Mouse (Mus musculus) neural tube, embryonic 12.5 days (tissue): ENCODE data around the gene Plxnc1. TPM values are rescaled to one million over a fixed set of nuclear protein-coding genes. Genes with fewer than 3 reads are reported as not detected.
A peak's percentile ranks its signal among the peaks of the same experiment; 100 is the strongest.

Experiments
- ATAC-seq: fragments of 200-750 bp; cut with Nextera tagmentation; 2 replicates; pipeline ENCODE4 v1.8.0; 2017; ENCODE audit warnings: low read depth, mild to moderate bottlenecking, moderate TSS enrichment, moderate library complexity; ENCODE audit not compliant: low FRiP score
- H3K27ac ChIP-seq: fragments of 300-500 bp; sonication (generic); 2 replicates; pipeline ENCODE4 v1.5.1; 2016
- H3K27me3 ChIP-seq: fragments of 300-500 bp; sonication (generic); replicated peaks from 2 replicates; pipeline ENCODE4 v1.6.1; 2016; ENCODE audit warnings: mild to moderate bottlenecking
- H3K36me3 ChIP-seq: fragments of 300-500 bp; sonication (generic); 2 replicates; pipeline ENCODE4 v1.6.1; 2016; ENCODE audit warnings: mild to moderate bottlenecking
- H3K4me1 ChIP-seq: fragments of 300-500 bp; sonication (generic); 2 replicates; pipeline ENCODE4 v1.6.1; 2016
- H3K4me2 ChIP-seq: fragments of 300-500 bp; sonication (generic); replicated peaks from 2 replicates; pipeline ENCODE4 v1.6.1; 2016; ENCODE audit warnings: mild to moderate bottlenecking
- H3K4me3 ChIP-seq: fragments of 300-500 bp; sonication (generic); 2 replicates; pipeline ENCODE4 v1.5.1; 2016
- H3K9ac ChIP-seq: fragments of 300-500 bp; sonication (generic); 2 replicates; pipeline ENCODE4 v1.6.1; 2016; ENCODE audit warnings: mild to moderate bottlenecking
- H3K9me3 ChIP-seq: fragments of 300-500 bp; sonication (generic); 2 replicates; pipeline ENCODE4 v1.6.1; 2016; ENCODE audit warnings: mild to moderate bottlenecking
- WGBS: fragments of 180-500 bp; shearing (Covaris S2); methylation state at CpG from one replicate; pipeline ENCODE4 v1.1.7; 2016; 5-methylcytosine and 5-hydroxymethylcytosine counted together
- polyA plus RNA-seq: library from polyadenylated mRNA; unstranded; fragments of >200 nt; fragmentation: Nextera tagmentation; extraction: Ambion mirVana; gene quantifications from 2 replicates; pipeline ENCODE4 v1.2.1, GENCODE M21; 2016

Plxnc1 gene
- polyA plus RNA-seq, result 5.7 and 6.0 TPM in 2 replicates

DNA sequence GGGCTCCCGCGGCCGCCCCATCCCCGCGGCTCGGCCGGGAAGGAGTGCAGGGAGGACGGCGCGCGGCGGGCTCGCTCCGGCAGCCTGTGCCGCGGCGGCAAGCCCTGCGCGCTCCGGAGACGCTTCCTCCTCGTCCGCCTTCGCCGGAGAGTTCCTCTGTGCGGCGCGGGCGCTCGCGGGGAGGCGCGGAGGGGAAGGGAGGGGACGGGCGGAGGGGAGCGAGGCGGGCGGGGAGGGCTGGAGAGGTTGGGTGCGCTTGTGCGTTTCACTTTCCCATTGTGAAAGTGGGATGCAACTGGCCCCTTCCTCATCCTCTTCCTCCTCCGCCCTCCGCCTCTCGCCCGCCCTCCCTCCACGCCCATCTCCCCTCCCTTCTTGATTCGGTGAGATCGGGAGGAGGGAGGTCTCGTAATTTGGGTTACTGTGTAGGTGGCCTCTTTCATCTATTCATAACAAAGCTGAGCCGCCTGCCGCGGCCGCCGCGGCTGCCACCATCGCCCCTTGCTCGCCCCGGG, at the start of gene Plxnc1:
TSS of gene Plxnc1 (minus strand) at position 145 of the 515 bp plus-strand sequence.
- WGBS, result under 1% methylated on average over 40 of the region's 57 CpGs
- H3K27ac ChIP-seq, result peak within 1 kb of the TSS; percentile 93
- H3K36me3 ChIP-seq, result no peaks in the 10 kb centered on the region
- peak within 1 kb of the TSS; percentile 78 for H3K4me3 ChIP-seq
- H3K4me1 ChIP-seq, result peaks cover 43% of the 10 kb centered on the region
- H3K9ac ChIP-seq, result peak within 1 kb of the TSS; percentile 82
- peak; percentile 62 for ATAC-seq
- H3K4me2 ChIP-seq, result peak within 1 kb of the TSS; percentile 93
- peaks cover 42% of the 10 kb centered on the region for H3K27me3 ChIP-seq
- H3K9me3 ChIP-seq, result no peaks in the 10 kb centered on the region

DNA sequence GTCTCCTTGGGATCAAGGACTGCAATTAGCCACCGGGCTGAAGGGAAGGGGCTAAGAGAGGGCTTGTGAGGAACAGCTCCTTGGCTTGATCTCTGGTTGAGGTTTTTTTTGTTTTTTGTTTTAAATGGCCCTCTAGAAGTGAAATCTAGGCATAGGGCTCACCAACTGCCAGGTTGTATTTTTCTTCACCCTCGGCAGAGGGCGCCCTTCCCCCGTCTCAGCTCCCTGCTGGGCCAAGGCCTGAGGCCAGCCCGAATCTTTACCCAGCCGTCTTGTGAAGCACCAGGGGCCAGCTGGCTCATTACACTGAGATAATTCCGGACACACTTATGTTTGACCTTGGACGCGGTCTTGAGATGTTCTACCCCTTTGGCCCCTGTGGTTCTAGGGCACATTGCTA, 47.5 kb upstream of the Plxnc1 start:
- Histone ChIP-seq H3K9me3 (no peaks in the 10 kb centered on the region), H3K9ac (no peak overlapping the region), H3K36me3 (no peaks in the 10 kb centered on the region), H3K4me3 (no peak overlapping the region), H3K27ac (no peak overlapping the region), H3K4me2 (peak overlapping the region; percentile 52), H3K27me3 (no peaks in the 10 kb centered on the region), H3K4me1 (0 out of 2 replicates have a peak, but pooled peaks cover 3% of the 10 kb centered on the region)
- WGBS, result 9% methylated on average over 9 of the region's 9 CpGs
- peak; percentile 71 for ATAC-seq

DNA sequence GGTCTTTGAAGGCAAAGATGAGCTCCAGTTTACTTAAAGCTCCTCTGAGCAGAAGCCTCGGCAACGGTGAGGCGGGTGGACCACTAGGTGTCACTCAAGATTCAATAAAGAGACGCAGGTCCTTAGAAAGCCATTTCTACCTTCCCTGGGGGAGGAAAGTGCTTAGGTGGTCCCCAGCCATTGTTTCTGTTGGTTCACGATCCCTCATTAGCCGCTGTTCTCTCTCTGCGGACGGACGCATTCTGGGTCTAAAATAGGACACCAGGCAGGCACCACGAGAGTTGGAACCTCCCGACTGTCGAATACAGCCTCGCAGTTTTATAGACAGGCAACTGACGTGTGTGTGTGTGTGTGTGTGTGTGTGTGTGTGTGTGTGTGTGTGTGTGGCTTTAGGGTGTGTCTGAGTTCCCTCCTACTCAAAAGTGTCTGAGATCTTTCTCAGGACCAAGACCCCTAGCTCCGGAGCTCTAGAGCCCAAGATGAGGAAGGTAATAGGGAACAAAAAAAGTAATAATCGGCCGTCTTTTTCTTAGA, 47.0 kb upstream of the Plxnc1 start:
- ATAC-seq, result peak; percentile 59
- Histone ChIP-seq H3K4me2 (peak overlapping the region; percentile 52), H3K4me3 (no peak overlapping the region), H3K27ac (no peak overlapping the region), H3K36me3 (no peaks in the 10 kb centered on the region), H3K4me1 (0 out of 2 replicates have a peak, but pooled peaks cover 3% of the 10 kb centered on the region), H3K27me3 (no peaks in the 10 kb centered on the region), H3K9ac (no peak overlapping the region), H3K9me3 (no peaks in the 10 kb centered on the region)
- WGBS, result 14% methylated on average over 17 of the region's 17 CpGs

DNA sequence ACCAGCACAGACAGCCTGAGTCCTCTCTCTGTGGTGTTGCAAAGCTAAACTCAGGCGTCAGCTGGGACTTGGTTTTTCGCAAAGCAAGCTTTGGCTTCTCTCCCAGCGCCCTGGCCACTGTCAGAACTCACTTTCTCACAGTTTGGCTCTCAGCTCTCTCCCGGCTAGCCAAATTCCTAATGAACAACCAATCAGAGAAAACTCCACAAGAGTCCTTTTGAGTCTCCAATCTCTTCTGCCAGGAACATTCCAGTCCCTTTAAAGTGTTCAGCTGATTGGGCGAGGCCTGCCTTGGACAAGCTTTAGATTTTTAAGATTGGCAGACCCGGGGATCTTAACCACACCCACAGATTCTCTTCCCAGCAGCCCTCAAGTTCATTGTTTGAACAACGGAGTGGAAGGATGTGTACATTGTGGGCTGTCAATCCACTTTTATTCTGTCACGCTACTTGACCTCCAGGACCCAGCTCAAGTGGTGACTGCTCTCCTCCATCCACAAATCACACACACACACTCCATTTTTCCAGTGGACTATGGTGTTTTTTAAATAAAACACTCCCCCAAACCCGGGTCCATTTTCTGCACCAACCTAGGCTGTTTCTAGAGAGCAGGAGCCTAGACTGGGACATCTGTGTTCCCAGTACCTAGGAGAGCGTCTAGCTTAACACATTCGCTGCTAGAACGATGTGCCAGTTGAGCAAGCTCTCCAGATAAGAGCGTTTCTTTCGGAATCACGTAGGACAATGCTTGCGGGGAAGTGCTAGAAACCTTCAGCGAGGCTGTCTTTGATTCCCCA, 46.3 kb upstream of the Plxnc1 start:
- Histone ChIP-seq H3K27me3 (no peaks in the 10 kb centered on the region), H3K4me3 (no peak overlapping the region), H3K4me1 (0 out of 2 replicates have a peak, but pooled peaks cover 3% of the 10 kb centered on the region), H3K9me3 (no peaks in the 10 kb centered on the region), H3K27ac (no peak overlapping the region), H3K9ac (no peak overlapping the region), H3K36me3 (no peaks in the 10 kb centered on the region), H3K4me2 (peak overlapping the region; percentile 52)
- WGBS, result 24% methylated on average over 17 of the region's 17 CpGs
- peak; percentile 19; the same call in 1 of the 2 replicates for ATAC-seq

DNA sequence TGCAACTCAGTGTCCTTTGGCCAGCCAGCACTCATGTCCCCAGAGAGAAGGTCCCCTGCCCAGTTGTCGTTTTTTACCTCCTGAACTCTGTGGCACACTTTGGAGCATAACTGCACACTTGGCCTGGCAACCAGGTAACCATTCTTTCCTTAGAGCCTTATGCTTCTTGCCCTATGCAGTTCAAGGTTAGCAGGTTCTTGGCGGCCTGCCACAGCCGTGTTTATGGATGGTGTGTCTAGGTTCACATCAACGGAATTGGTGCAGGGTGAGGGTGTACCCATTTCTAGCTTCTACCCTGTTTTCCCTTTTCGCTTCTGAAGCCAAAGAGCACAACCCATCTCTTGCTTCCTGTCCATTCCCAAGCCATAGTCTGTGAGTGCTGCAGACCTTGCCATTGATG, 44.7 kb upstream of the Plxnc1 start:
- H3K4me2 ChIP-seq, result no peak overlapping the region
- 85% methylated on average over 5 of the region's 5 CpGs for WGBS
- 0 out of 2 replicates have a peak, but pooled peaks cover 3% of the 10 kb centered on the region for H3K4me1 ChIP-seq
- H3K36me3 ChIP-seq, result no peaks in the 10 kb centered on the region
- H3K9me3 ChIP-seq, result no peaks in the 10 kb centered on the region
- H3K27me3 ChIP-seq, result no peaks in the 10 kb centered on the region
- ATAC-seq, result no peak
- H3K9ac ChIP-seq, result no peak overlapping the region
- H3K27ac ChIP-seq, result no peak overlapping the region
- no peak overlapping the region for H3K4me3 ChIP-seq

DNA sequence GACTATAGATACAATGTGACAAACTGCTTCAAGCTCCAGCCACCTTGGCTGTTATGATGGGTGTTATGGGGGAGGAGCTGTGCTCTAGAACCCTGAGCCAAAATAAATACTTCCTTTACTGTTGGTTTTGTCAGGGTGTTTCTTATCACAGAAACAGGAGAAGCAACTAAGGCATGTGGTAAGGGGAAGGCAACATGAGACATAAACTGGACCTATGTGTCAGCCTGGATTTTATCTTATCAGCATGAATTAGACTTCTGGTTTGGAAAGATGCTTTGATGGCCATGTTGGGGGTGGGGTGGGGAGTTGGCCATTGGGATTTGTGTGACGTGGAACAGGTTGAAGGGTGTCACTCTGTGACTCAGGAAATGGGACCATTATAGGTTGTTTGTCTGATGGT, 40.5 kb upstream of the Plxnc1 start:
- Histone ChIP-seq H3K9ac (no peak overlapping the region), H3K36me3 (no peaks in the 10 kb centered on the region), H3K4me3 (no peak overlapping the region), H3K4me2 (no peak overlapping the region), H3K27ac (no peak overlapping the region), H3K4me1 (no peaks in the 10 kb centered on the region), H3K9me3 (no peaks in the 10 kb centered on the region), H3K27me3 (no peaks in the 10 kb centered on the region)
- no peak for ATAC-seq
- 79% methylated on average over 1 of the region's 1 CpGs for WGBS

DNA sequence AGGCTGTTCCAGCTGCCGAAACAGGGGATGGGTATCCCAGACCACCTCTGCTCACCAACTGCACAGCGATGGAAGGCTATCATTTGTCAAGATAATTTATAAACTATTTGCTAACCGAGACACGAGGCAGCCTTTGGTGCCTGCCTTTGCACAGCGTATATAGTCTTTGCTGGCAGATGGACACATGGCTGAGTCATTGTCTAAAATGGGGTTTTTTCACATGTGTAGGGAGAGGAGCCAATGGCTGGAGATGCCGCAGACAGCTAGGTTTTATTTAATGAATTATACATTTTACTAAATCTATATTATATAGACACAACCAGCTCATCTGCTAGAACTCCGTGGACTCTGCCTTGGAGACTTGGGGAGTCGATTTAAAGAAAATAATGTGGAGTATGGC, 37.9 kb upstream of the Plxnc1 start:
- peaks cover 7% of the 10 kb centered on the region; the same call in 1 of the 2 replicates for H3K4me1 ChIP-seq
- H3K27ac ChIP-seq, result no peak overlapping the region
- no peaks in the 10 kb centered on the region for H3K27me3 ChIP-seq
- 83% methylated on average over 8 of the region's 8 CpGs for WGBS
- H3K9ac ChIP-seq, result no peak overlapping the region
- no peak overlapping the region for H3K4me2 ChIP-seq
- ATAC-seq, result no peak
- no peaks in the 10 kb centered on the region for H3K36me3 ChIP-seq
- H3K4me3 ChIP-seq, result no peak overlapping the region
- no peaks in the 10 kb centered on the region for H3K9me3 ChIP-seq

DNA sequence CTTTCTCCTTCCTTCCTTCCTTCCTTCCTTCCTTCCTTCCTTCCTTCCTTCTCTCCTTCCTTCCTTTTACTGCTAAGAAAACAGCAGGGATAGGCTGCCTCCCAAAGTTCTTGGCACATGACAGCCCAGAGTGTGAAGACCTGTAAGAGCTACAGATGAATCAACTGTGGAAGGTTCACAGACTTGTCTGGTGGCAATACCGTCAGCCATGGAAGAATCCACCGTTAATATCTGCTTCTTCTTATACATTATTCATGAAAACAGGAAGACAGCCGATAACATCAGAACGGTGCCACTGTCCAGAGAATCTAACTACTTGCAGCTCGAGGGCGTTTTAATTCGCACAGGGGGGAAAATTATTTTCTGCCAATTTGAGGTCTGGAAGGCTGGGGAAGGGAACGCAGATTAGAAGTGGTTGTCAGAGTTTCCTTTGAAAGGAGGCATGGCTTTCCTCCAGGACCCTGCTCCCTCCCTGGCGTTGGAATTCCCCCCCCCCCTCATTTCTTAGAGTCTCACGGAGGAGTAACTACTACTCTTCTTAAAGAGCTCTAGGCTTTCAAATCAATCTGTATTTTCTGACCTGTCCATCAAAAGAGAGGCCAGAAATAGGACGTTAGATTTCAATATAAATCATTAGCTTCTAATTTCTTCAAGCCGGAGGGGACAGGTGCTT, 37.0 kb upstream of the Plxnc1 start:
- no peak overlapping the region for H3K27ac ChIP-seq
- WGBS, result 52% methylated on average over 12 of the region's 12 CpGs
- H3K9ac ChIP-seq, result no peak overlapping the region
- no peaks in the 10 kb centered on the region for H3K9me3 ChIP-seq
- H3K36me3 ChIP-seq, result no peaks in the 10 kb centered on the region
- no peaks in the 10 kb centered on the region for H3K27me3 ChIP-seq
- H3K4me2 ChIP-seq, result 0 out of 2 replicates have a peak overlapping the region, but pooled peaks have one; percentile 27
- peaks cover 7% of the 10 kb centered on the region; the same call in 1 of the 2 replicates for H3K4me1 ChIP-seq
- no peak for ATAC-seq
- no peak overlapping the region for H3K4me3 ChIP-seq

DNA sequence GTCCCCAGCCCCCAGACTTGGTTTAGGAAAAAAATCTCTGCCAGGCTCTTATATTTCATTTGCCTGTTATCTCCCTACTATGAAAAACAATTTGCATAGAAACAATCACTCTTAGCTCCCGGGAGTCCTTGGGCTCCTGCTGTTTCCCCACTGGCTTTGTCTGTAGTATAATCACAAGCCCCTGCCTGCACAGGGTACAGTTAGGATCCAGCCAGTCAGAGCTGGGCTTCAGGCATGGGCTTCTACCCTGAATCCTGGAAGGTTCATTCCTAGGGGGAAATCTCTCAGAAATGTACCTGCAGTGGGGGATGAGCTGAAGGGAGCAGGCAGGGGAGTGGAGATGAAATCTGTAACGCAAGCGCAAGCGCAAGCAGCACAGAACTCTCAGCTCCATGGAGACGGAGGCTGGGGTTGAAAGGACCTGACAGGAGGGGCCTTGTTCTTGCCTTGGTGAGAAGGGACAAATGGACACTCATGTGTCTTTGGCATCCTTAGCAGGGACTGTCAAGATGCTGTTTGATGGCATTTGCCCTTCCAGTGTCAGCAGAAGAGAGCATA, 33.7 kb upstream of the Plxnc1 start:
- H3K4me2 ChIP-seq, result no peak overlapping the region
- peaks cover 7% of the 10 kb centered on the region; the same call in 1 of the 2 replicates for H3K4me1 ChIP-seq
- no peak overlapping the region for H3K4me3 ChIP-seq
- no peaks in the 10 kb centered on the region for H3K9me3 ChIP-seq
- no peaks in the 10 kb centered on the region for H3K27me3 ChIP-seq
- WGBS, result 34% methylated on average over 5 of the region's 5 CpGs
- H3K36me3 ChIP-seq, result no peaks in the 10 kb centered on the region
- ATAC-seq, result peak; percentile 68; the same call in 1 of the 2 replicates
- H3K27ac ChIP-seq, result no peak overlapping the region
- H3K9ac ChIP-seq, result no peak overlapping the region

DNA sequence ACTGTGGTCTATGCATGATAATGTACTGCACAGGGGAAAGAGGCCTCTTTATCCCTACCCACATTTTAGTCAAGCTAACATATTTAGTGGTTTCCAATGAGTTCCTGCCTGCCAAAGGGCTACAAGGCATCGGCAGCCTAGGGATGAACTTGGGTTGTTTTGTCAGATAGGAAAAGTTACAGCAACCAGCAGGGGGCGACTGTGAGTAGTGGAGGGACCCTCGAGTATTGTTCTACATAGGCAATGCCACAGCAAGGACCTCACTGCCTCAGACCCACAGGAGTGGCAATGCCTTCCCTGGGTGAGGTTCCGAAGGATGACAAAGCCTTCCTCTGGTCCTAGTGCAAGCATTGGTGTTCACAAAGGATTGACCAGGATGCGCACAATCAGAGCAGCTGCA, 31.7 kb upstream of the Plxnc1 start:
- Histone ChIP-seq H3K9me3 (no peaks in the 10 kb centered on the region), H3K27ac (no peak overlapping the region), H3K4me3 (no peak overlapping the region), H3K4me2 (no peak overlapping the region), H3K4me1 (peaks cover 7% of the 10 kb centered on the region; the same call in 1 of the 2 replicates), H3K36me3 (no peaks in the 10 kb centered on the region), H3K27me3 (no peaks in the 10 kb centered on the region), H3K9ac (no peak overlapping the region)
- 58% methylated on average over 5 of the region's 5 CpGs for WGBS
- no peak for ATAC-seq

DNA sequence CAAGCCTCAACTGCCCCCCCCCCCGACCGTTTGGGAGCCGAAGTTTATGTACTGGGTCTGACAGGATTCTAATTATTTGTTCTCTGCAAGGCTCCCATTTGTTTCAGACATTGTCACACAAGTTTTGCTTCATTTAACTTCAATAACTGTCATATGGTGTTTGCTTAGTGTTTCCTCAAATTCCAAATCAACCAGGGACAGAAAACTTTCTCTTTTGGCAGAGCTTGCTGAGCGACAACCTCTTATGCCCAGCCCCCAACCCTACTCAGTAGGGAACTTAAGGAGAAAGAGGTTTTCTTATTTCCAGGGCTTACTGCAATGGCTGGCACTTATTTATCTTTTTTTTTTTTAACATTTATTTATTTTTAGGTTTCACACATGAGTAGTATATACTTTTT, 30.5 kb upstream of the Plxnc1 start:
- no peak overlapping the region for H3K4me3 ChIP-seq
- peaks cover 7% of the 10 kb centered on the region; the same call in 1 of the 2 replicates for H3K4me1 ChIP-seq
- no peak for ATAC-seq
- H3K27ac ChIP-seq, result no peak overlapping the region
- no peaks in the 10 kb centered on the region for H3K9me3 ChIP-seq
- no peak overlapping the region for H3K9ac ChIP-seq
- H3K4me2 ChIP-seq, result no peak overlapping the region
- H3K36me3 ChIP-seq, result no peaks in the 10 kb centered on the region
- no peaks in the 10 kb centered on the region for H3K27me3 ChIP-seq
- 59% methylated on average over 4 of the region's 4 CpGs for WGBS
